Mouse (Mus musculus): ENCODE data around the gene Kcna7.
A peak's percentile ranks its signal among the peaks of the same experiment; 100 is the strongest.

Kcna7 gene

DNA sequence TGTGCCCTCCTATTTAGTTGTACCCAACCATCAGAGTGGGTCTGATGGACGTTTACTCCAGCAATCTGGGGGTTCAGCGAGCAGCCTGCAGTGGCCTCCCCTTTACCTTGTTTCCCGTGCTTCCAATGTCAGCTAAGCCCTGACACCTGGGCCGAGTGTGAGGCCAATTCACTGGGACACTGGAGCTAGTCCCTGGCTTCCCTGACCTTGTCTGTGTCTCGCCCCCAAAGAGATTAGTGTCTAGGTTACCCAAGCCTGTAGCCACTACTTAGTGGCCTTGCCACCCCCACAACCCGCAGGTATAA is 15.1 kb downstream of the Kcna7 start, which contains the start of gene Lhb:
Lhb (plus strand) TSS at position 206 of the 305 bp plus-strand sequence.
- DNase-seq (ENCODE audit: low spot score), result no peak

DNA sequence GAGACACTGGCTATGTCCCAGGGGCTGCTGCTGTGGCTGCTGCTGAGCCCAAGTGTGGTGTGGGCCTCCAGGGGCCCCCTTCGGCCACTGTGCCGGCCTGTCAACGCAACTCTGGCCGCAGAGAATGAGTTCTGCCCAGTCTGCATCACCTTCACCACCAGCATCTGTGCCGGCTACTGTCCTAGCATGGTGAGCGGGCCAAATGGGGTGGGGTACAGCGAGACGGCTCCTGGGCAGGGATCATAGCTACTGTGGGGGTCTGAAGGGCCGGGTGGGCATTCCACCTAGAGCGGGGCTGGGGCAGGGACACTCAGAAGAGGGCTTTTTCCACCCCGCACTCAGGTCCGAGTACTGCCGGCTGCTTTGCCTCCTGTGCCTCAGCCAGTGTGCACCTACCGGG is 15.7 kb downstream of the Kcna7 start:
- DNase-seq (ENCODE audit: low spot score), result no peak

- no peak for DNase-seq (ENCODE audit: low spot score)
Observed at GRCm38 (mm10) chr7:45426556-45426955, 21.1 kb downstream of the Kcna7 start.

- no peak for DNase-seq (ENCODE audit: low spot score)
Observed at GRCm38 (mm10) chr7:45433835-45434202, 28.4 kb downstream of the Kcna7 start.

- DNase-seq (ENCODE audit: low spot score), result peak; percentile 99
Observed at GRCm38 (mm10) chr7:45434203-45435015, 29.0 kb downstream of the Kcna7 start, which contains the start of gene Gys1. Gene Gys1, plus strand, starts transcription at chr7:45434844.

GRCm38 (mm10) chr7:45435038-45435437 is 29.6 kb downstream of the Kcna7 start:
- no peak for DNase-seq (ENCODE audit: low spot score)

- no peak for DNase-seq (ENCODE audit: low spot score)
Observed at GRCm38 (mm10) chr7:45436444-45436843, 31.0 kb downstream of the Kcna7 start.

DNA sequence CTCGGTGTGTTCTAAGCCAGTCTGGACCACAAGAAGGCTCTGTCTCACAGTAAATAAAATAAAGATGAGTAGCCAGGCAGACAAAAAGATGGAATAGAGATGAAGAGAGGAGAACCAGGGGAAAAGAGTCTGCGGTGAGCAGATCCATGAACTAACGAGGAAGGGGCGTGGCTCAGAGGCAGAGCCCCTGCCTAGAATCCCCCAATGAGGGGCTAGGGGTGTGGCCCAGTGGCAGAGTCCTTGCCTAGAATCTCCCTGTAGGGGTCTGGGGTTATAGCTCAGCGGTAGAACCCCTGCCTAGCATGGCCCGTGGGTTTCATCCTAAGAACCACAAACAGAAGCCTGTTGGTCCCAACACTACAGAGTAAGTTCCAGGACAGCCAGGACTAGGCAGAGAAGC is 31.6 kb downstream of the Kcna7 start:
- DNase-seq (ENCODE audit: low spot score), result no peak

DNA sequence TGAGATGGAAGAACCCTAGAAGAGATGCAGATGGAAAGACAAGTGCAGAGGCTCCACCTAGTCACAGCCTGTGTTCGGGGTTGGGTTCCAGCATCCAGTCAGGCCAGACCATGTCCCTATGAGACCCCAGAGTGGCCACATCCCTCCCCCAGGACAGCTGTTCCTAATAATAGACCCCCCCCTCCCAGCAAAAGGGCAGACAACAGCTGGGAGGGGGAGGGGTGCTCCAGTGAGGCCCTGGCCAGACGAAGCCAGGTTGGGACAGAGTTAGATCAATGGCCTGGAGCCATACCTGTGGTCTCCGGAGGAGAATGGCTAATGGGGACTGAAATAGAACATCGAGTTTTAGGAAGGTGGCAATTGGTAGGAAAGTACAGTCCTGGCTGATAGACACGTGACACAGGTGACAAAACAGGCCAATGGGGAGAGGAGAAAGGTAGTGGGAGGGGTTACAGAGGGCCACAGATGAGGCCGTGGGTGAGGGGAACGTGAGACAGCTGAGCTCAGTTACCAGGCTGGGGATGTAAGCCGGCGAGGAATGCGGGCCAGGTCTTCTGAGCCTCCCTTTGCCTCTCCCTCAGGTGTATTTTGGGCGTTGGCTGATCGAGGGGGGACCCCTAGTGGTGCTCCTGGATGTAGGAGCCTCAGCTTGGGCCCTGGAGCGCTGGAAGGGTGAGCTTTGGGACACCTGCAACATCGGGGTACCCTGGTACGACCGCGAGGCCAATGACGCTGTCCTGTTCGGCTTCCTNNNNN is 32.2 kb downstream of the Kcna7 start, which contains the start of gene Ruvbl2:
Ruvbl2 (minus strand) TSS at position 576 of the 756 bp plus-strand sequence.
- DNase-seq (ENCODE audit: low spot score), result no peak

- DNase-seq (ENCODE audit: low spot score), result no peak
Observed at GRCm38 (mm10) chr7:45443526-45444420, 38.3 kb downstream of the Kcna7 start.

- no peak for DNase-seq (ENCODE audit: low spot score)
Observed at GRCm38 (mm10) chr7:45446589-45446988, 41.1 kb downstream of the Kcna7 start.

GRCm38 (mm10) chr7:45447325-45447990 is 42.0 kb downstream of the Kcna7 start:
- no peak for DNase-seq (ENCODE audit: low spot score)

GRCm38 (mm10) chr7:45449974-45450373 is 44.5 kb downstream of the Kcna7 start:
- DNase-seq (ENCODE audit: low spot score), result no peak

- peak; percentile 82 for DNase-seq (ENCODE audit: low spot score)
Observed at GRCm38 (mm10) chr7:45451344-45451982, 46.0 kb downstream of the Kcna7 start.

GRCm38 (mm10) chr7:45454971-45455370 is 49.5 kb downstream of the Kcna7 start:
- DNase-seq (ENCODE audit: low spot score), result no peak

GRCm38 (mm10) chr7:45455932-45456696 is 50.7 kb downstream of the Kcna7 start:
- no peak for DNase-seq (ENCODE audit: low spot score)

GRCm38 (mm10) chr7:45456721-45457203 is 51.3 kb downstream of the Kcna7 start:
- DNase-seq (ENCODE audit: low spot score), result no peak

GRCm38 (mm10) chr7:45457204-45458060 is 52.0 kb downstream of the Kcna7 start:
- DNase-seq (ENCODE audit: low spot score), result no peak

Measured in urinary bladder, postnatal 25 days (tissue).